Mouse (Mus musculus): Measurements from ENCODE around the gene Gramd1c. TPM values are rescaled to one million over a fixed set of nuclear protein-coding genes. Genes with fewer than 3 reads are reported as not detected.
A peak's percentile ranks its signal among the peaks of the same experiment; 100 is the strongest.

Gene Gramd1c
- 0.06 TPM for polyA plus RNA-seq (2012; fragmentation: generic; extraction: Trizol)

DNA sequence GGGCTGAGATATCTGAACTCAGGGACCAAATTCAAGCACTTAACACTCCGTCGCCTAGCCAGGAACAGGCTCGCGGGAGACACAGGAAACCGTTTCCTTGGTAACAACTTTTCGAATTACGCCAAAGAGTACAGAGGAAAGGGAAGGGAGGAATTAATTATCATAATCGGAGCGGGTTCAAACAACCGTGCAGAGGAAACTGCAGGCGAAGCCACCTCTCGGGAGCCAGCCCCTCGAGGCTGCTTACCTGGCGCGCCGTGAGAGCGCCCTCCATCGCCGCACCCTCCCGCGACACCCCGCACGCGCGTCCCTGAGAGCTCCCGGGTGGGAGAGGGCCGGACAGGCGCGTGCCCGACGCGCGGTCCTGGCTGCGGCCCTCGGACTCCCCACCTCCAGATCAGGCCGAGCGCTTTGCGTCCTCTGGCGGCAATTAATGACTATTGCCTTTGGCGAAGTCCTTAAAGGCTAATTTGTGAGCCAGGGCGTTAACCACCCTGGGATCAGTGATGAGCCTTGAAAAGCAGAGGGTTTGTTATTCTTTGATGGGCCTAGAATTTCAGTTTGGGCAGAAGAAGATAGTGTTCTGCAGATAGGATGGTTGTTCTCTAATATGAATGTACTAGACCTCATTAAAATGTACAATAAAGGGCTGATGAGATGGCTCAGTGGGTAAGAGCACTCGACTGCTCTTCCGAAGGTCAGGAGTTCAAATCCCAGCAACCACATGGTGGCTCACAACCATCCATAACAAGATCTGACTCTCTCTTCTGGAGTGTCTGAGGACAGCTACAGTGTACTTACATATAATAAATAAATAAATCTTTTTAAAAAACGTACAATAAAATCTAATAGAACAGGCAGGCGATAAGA is at the start of gene Gramd1c:
Gramd1c (minus strand) TSS at position 321 of the 870 bp plus-strand sequence.
- H3K79me2 ChIP-seq (ENCODE audit: control insufficient read depth, insufficient read depth), result no peaks in the 10 kb centered on the region
- no peak within 1 kb of the TSS for H3K4me3 ChIP-seq
- no peaks in the 10 kb centered on the region for H3K27me3 ChIP-seq (ENCODE audit: control insufficient read depth, insufficient read depth, insufficient read length)

DNA sequence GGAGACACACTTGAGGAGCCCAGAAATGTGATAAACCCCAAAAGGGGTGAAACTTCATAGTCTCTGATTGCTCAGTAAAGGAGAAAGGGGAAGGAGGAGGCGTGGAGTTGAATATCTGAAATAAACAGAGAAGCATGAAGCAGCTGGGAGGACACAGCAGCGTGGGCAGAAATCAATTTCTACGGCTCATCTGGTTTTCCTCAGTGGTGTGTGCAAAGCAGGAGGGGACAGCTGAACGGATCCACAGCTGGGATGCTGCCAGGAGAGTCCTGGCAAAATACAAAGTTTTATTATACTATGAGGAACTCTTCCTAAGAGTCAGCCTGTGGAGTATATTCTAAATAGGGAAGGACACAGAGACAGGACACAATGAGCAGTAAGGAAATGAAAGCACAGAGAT is 45.9 kb upstream of the Gramd1c start:
- no peak overlapping the region for H3K4me2 ChIP-seq (ENCODE audit: low read depth)
- peak in 1 of 3 experiments; percentile 40 for TF ChIP-seq MYOG (IDR thresholded peaks at IDR 0.05; ENCODE audit: control insufficient read depth in 1 of 3, insufficient read depth in 1 of 3, insufficient read length in 2 of 3, low read depth in 2 of 3)
- peak in 2 of 3 experiments; percentile 31 to 44 for TF ChIP-seq MYOD1 (IDR thresholded peaks at IDR 0.05; ENCODE audit: control insufficient read depth in 1 of 3, insufficient read length in 2 of 3, low read depth in 2 of 3)
- no peak for TF ChIP-seq SRF (IDR thresholded peaks at IDR 0.05; ENCODE audit: control insufficient read depth, insufficient read length, low read depth)
- TF ChIP-seq E2F4 (IDR thresholded peaks at IDR 0.05; ENCODE audit: insufficient read depth), result no peak
- no peak for TF ChIP-seq REST (IDR thresholded peaks at IDR 0.05; ENCODE audit: insufficient read depth, insufficient read length)
- no peak for TF ChIP-seq POLR2A (IDR thresholded peaks at IDR 0.05; ENCODE audit: insufficient read length, low read depth)
- no peak for TF ChIP-seq USF1 (IDR thresholded peaks at IDR 0.05; ENCODE audit: low read depth)
- no peak for TF ChIP-seq CEBPB (IDR thresholded peaks at IDR 0.05; ENCODE audit: insufficient read depth, poor library complexity, severe bottlenecking)
- no peak for TF ChIP-seq TCF3 (IDR thresholded peaks at IDR 0.05; ENCODE audit: insufficient read length, low read depth)
- no peak for TF ChIP-seq MAX (IDR thresholded peaks at IDR 0.05; ENCODE audit: low read depth)
- no peak for TF ChIP-seq TCF12 (IDR thresholded peaks at IDR 0.05; ENCODE audit: insufficient read depth, poor library complexity, severe bottlenecking)
- H3K27me3 ChIP-seq (ENCODE audit: control insufficient read depth, insufficient read depth, insufficient read length), result no peaks in the 10 kb centered on the region
- H3K36me3 ChIP-seq (ENCODE audit: control insufficient read depth, insufficient read depth), result peaks cover 50% of the 10 kb centered on the region
- H3K79me2 ChIP-seq (ENCODE audit: control insufficient read depth, insufficient read depth), result no peaks in the 10 kb centered on the region
- no peak overlapping the region for H3ac ChIP-seq (ENCODE audit: control insufficient read depth, insufficient read length)
- H3K4me3 ChIP-seq, result no peak overlapping the region

More for the DNA sequence above, at the start of gene Gramd1c:
- peak within 1 kb of the TSS; percentile 35 for H3K4me2 ChIP-seq (ENCODE audit: low read depth)
- TF ChIP-seq MYOG (IDR thresholded peaks at IDR 0.05; ENCODE audit: control insufficient read depth in 1 of 3, insufficient read depth in 1 of 3, insufficient read length in 2 of 3, low read depth in 2 of 3) (no peak), TCF12 (IDR thresholded peaks at IDR 0.05; ENCODE audit: insufficient read depth, poor library complexity, severe bottlenecking) (no peak), TCF3 (IDR thresholded peaks at IDR 0.05; ENCODE audit: insufficient read length, low read depth) (no peak), SRF (IDR thresholded peaks at IDR 0.05; ENCODE audit: control insufficient read depth, insufficient read length, low read depth) (no peak), POLR2A (IDR thresholded peaks at IDR 0.05; ENCODE audit: insufficient read length, low read depth) (no peak), USF1 (IDR thresholded peaks at IDR 0.05; ENCODE audit: low read depth) (no peak), POLR2AphosphoS2 (IDR thresholded peaks at IDR 0.05; ENCODE audit: insufficient read length, low read depth) (no peak), CEBPB (IDR thresholded peaks at IDR 0.05; ENCODE audit: insufficient read depth, poor library complexity, severe bottlenecking) (no peak), MYOD1 (IDR thresholded peaks at IDR 0.05; ENCODE audit: control insufficient read depth in 1 of 3, insufficient read length in 2 of 3, low read depth in 2 of 3) (no peak), REST (IDR thresholded peaks at IDR 0.05; ENCODE audit: insufficient read depth, insufficient read length) (no peak), E2F4 (IDR thresholded peaks at IDR 0.05; ENCODE audit: insufficient read depth) (no peak), MAX (IDR thresholded peaks at IDR 0.05; ENCODE audit: low read depth) (no peak)
- no peaks in the 10 kb centered on the region for H3K36me3 ChIP-seq (ENCODE audit: control insufficient read depth, insufficient read depth)
- no peak within 1 kb of the TSS for H3ac ChIP-seq (ENCODE audit: control insufficient read depth, insufficient read length)

DNA sequence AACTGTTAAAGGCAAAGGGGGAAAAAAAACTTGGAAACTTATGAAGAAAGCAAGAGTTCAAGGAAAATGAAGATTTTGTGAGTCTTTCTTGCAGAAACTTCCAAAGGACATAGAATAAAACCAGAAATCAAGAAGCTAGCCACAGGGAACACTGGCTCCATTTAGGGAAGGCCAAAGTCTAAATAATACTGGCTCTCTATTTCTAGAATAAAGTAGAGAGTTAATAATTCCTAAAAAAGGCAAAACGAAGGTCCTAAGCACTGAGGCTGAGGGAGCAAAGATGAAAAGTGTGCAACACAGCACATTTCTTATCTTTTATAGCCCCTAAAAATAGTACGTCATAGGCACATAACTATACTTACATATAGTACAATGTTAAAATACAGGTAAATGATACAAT is 42.1 kb upstream of the Gramd1c start:
- Histone ChIP-seq H3ac (ENCODE audit: control insufficient read depth, insufficient read length) (no peak overlapping the region), H3K4me2 (ENCODE audit: low read depth) (no peak overlapping the region), H3K36me3 (ENCODE audit: control insufficient read depth, insufficient read depth) (peaks cover 60% of the 10 kb centered on the region), H3K4me3 (no peak overlapping the region), H3K79me2 (ENCODE audit: control insufficient read depth, insufficient read depth) (no peaks in the 10 kb centered on the region), H3K27me3 (ENCODE audit: control insufficient read depth, insufficient read depth, insufficient read length) (no peaks in the 10 kb centered on the region)
- TF ChIP-seq MYOD1 (IDR thresholded peaks at IDR 0.05; ENCODE audit: control insufficient read depth in 1 of 3, insufficient read length in 2 of 3, low read depth in 2 of 3) (no peak), TCF3 (IDR thresholded peaks at IDR 0.05; ENCODE audit: insufficient read length, low read depth) (no peak), MYOG (IDR thresholded peaks at IDR 0.05; ENCODE audit: control insufficient read depth in 1 of 3, insufficient read depth in 1 of 3, insufficient read length in 2 of 3, low read depth in 2 of 3) (no peak), E2F4 (IDR thresholded peaks at IDR 0.05; ENCODE audit: insufficient read depth) (no peak), SRF (IDR thresholded peaks at IDR 0.05; ENCODE audit: control insufficient read depth, insufficient read length, low read depth) (no peak), CEBPB (IDR thresholded peaks at IDR 0.05; ENCODE audit: insufficient read depth, poor library complexity, severe bottlenecking) (no peak), USF1 (IDR thresholded peaks at IDR 0.05; ENCODE audit: low read depth) (no peak), MAX (IDR thresholded peaks at IDR 0.05; ENCODE audit: low read depth) (no peak), REST (IDR thresholded peaks at IDR 0.05; ENCODE audit: insufficient read depth, insufficient read length) (no peak)

DNA sequence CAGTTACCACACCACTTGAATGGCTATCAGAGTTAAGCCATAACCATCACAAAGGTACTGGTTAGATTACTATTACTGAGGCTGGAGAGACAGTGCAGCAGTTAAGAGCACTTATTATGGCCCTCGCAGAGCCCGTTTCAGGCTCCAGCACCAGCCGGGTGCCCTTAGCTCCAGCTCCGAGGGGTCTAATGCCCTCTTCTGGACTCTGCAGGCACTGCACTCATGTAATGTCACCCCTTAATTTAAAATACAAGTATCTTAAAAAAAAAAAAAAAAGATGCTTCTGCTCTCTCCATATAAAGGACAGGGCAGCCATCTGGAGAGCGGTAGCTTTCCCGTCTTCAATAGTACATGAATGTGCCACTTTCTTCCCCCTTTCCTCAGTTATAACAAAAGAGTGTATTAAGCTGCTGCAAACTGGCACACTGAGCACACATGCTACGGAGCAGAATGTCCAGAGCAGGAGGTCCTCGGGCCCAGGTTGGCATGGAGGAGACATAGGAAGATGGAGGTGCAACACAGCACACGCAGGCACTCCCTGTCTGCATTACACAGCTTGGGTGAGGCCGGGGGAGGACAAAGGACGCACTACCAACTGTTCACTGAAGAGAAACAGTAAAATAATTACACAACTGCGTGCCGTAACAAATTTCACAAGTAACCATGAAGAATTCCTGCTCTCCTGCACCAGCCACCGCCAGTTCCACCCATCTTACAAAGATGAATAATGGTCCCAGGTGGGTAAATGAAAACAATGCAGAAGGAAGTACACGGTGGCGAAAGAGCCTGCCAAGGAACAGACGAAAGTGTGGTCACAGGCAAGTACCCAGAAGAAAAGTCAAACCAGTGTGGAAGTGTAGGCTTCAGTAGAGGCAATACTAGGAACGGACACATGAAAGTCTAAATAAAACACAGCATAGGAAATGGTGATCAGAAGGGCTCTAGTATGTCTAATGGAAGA is 40.9 kb upstream of the Gramd1c start:
- no peak for TF ChIP-seq SRF (IDR thresholded peaks at IDR 0.05; ENCODE audit: control insufficient read depth, insufficient read length, low read depth)
- no peak for TF ChIP-seq POLR2A (IDR thresholded peaks at IDR 0.05; ENCODE audit: insufficient read length, low read depth)
- no peak for TF ChIP-seq MYOG (IDR thresholded peaks at IDR 0.05; ENCODE audit: control insufficient read depth in 1 of 3, insufficient read depth in 1 of 3, insufficient read length in 2 of 3, low read depth in 2 of 3)
- no peak for TF ChIP-seq REST (IDR thresholded peaks at IDR 0.05; ENCODE audit: insufficient read depth, insufficient read length)
- no peak for TF ChIP-seq MAX (IDR thresholded peaks at IDR 0.05; ENCODE audit: low read depth)
- TF ChIP-seq TCF12 (IDR thresholded peaks at IDR 0.05; ENCODE audit: insufficient read depth, poor library complexity, severe bottlenecking), result no peak
- TF ChIP-seq CEBPB (IDR thresholded peaks at IDR 0.05; ENCODE audit: insufficient read depth, poor library complexity, severe bottlenecking), result no peak
- TF ChIP-seq USF1 (IDR thresholded peaks at IDR 0.05; ENCODE audit: low read depth), result no peak
- TF ChIP-seq POLR2AphosphoS2 (IDR thresholded peaks at IDR 0.05; ENCODE audit: insufficient read length, low read depth), result no peak
- TF ChIP-seq E2F4 (IDR thresholded peaks at IDR 0.05; ENCODE audit: insufficient read depth), result no peak
- no peak for TF ChIP-seq TCF3 (IDR thresholded peaks at IDR 0.05; ENCODE audit: insufficient read length, low read depth)
- Histone ChIP-seq H3K79me2 (ENCODE audit: control insufficient read depth, insufficient read depth) (no peaks in the 10 kb centered on the region), H3ac (ENCODE audit: control insufficient read depth, insufficient read length) (no peak overlapping the region), H3K4me3 (no peak overlapping the region), H3K36me3 (ENCODE audit: control insufficient read depth, insufficient read depth) (peaks cover 57% of the 10 kb centered on the region), H3K27me3 (ENCODE audit: control insufficient read depth, insufficient read depth, insufficient read length) (no peaks in the 10 kb centered on the region), H3K4me2 (ENCODE audit: low read depth) (no peak overlapping the region)
